Mouse (Mus musculus) brain, embryonic 14.5 days (tissue): ENCODE measurements around the gene March11.

Experiments
- CTCF ChIP-seq: fragments of 200-500 bp; IDR thresholded peaks from 2 replicates; pipeline ENCODE4 v1.5.1; 2012; ENCODE audit warnings: inconsistent platforms, mild to moderate bottlenecking, moderate library complexity, borderline replicate concordance; ENCODE audit not compliant: insufficient read depth, insufficient read length; ENCODE audit errors: extremely low read depth
- POLR2A ChIP-seq: fragments of 200-500 bp; IDR thresholded peaks from 2 replicates; pipeline ENCODE4 v1.6.1; 2012; ENCODE audit warnings: mild to moderate bottlenecking, inconsistent platforms, borderline replicate concordance; ENCODE audit not compliant: poor library complexity, insufficient read depth, insufficient read length, severe bottlenecking; ENCODE audit errors: extremely low read depth

DNA sequence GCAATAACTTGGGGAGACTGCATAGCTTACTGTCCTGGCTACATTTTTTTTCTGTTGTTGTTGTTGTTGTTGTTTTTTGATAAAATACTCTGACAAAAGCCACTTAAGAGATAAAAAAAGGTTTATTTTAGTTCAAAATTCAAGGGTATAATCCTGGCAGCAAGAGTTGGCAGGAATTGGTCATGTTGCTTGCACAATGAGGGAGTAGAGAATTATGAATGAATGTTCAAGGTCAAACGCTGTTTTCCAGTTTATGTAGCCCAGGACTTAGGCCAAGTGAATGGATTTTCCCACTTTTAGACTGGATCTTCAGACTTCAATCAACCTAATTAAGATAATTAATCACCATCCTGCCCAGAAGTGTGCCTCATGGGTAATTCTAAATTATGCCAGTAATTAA is 72.0 kb downstream of the March11 start:
- TF ChIP-seq CTCF, result no peak
- TF ChIP-seq POLR2A, result no peak
